Mouse (Mus musculus) 416B (cell line): ENCODE measurements around the gene Brox.
"Not testable (repeated sequence)": the region's sequence is repeated elsewhere in the genome, so short reads cannot be mapped to it uniquely, and the experiment has no call there.

Source experiments
- DNase-seq: peaks from one replicate; pipeline ENCODE4 v3.0.0; 2011; ENCODE audit warnings: low read depth

Brox gene

GRCm38 (mm10) chr1:183296877-183297383 is at the start of gene Brox:
Brox (minus strand) TSS chr1:183297269.
- peak; percentile 93 for DNase-seq

- peak; percentile 15 for DNase-seq
Measured at GRCm38 (mm10) chr1:183345817-183346195, 48.7 kb upstream of the Brox start.

- peak; percentile 77 for DNase-seq
Measured at GRCm38 (mm10) chr1:183344886-183345816, 48.1 kb upstream of the Brox start.

- not testable (repeated sequence) for DNase-seq
Measured at GRCm38 (mm10) chr1:183342902-183343301, 45.8 kb upstream of the Brox start.

- peak; percentile 55 for DNase-seq
Measured at GRCm38 (mm10) chr1:183327171-183327570, 30.1 kb upstream of the Brox start.

GRCm38 (mm10) chr1:183324433-183324832 is 27.4 kb upstream of the Brox start:
- DNase-seq = no peak

- no peak for DNase-seq
Measured at GRCm38 (mm10) chr1:183323923-183324322, 26.9 kb upstream of the Brox start.

- DNase-seq = peak; percentile 68
Measured at GRCm38 (mm10) chr1:183322496-183322895, 25.4 kb upstream of the Brox start.

- DNase-seq = peak; percentile 85
Measured at GRCm38 (mm10) chr1:183320708-183321107, 23.6 kb upstream of the Brox start.

GRCm38 (mm10) chr1:183315783-183316182 is 18.7 kb upstream of the Brox start:
- DNase-seq = peak; percentile 66

GRCm38 (mm10) chr1:183312076-183312475 is 15.0 kb upstream of the Brox start:
- DNase-seq = no peak

GRCm38 (mm10) chr1:183309601-183310000 is 12.5 kb upstream of the Brox start:
- not testable (repeated sequence) for DNase-seq

- DNase-seq = no peak
Measured at GRCm38 (mm10) chr1:183308476-183308875, 11.4 kb upstream of the Brox start.

- DNase-seq = no peak
Measured at GRCm38 (mm10) chr1:183307555-183307954, 10.5 kb upstream of the Brox start.

- peak; percentile 95 for DNase-seq
Measured at GRCm38 (mm10) chr1:183299161-183299560, 2.1 kb upstream of the Brox start.

- DNase-seq = peak; percentile 93
Measured at GRCm38 (mm10) chr1:183297886-183298489, 919 bp upstream of the Brox start.

GRCm38 (mm10) chr1:183297473-183297885 is 410 bp upstream of the Brox start:
- DNase-seq = peak; percentile 63

- DNase-seq = no peak
Measured at GRCm38 (mm10) chr1:183296465-183296864, 604 bp downstream of the Brox start, which contains the start of gene Aida. Aida (plus strand) TSS chr1:183296590.

- DNase-seq = no peak
Measured at GRCm38 (mm10) chr1:183289576-183289975, 7.5 kb downstream of the Brox start.

GRCm38 (mm10) chr1:183288351-183288750 is 8.7 kb downstream of the Brox start:
- DNase-seq = no peak

GRCm38 (mm10) chr1:183275763-183276162 is 21.3 kb downstream of the Brox start:
- DNase-seq = no peak

GRCm38 (mm10) chr1:183274385-183274784 is 22.7 kb downstream of the Brox start:
- no peak for DNase-seq
